Mouse (Mus musculus): ENCODE measurements around the gene Stk31. TPM values are rescaled to one million over a fixed set of nuclear protein-coding genes. Genes with fewer than 3 reads are reported as not detected.
A peak's percentile ranks its signal among the peaks of the same experiment; 100 is the strongest.

Stk31 gene
- not detected in 2 replicates for polyA plus RNA-seq (2015; fragmentation: Nextera tagmentation; extraction: Ambion mirVana)

DNA sequence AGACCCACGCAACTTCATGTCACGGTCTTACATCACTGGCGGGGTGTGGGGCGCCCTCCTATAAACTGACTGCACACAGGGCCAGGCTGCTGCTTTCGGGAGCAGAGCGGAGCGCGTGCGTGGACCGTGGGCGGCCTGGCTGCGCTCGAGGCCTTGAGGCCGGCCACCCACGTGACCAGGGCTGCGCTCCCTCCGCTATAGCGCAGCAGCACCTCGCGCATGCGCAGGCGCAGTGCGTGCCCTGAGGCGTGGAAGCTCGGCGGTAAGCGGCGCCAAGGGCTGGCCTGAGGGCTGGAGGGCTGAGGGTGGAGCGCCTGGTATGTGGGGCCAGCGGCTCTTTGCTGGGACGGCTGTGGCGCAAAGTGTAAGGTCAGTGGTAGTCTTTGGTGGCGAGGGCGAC, at the start of gene Stk31:
Gene Stk31 (plus strand): TSS at position 289 of the 400 bp plus-strand sequence.
- Histone ChIP-seq H3K27me3 (ENCODE audit: insufficient read depth, low read length) (no peaks in the 10 kb centered on the region), H3K4me2 (ENCODE audit: low read depth, low read length) (no peak within 1 kb of the TSS), H3K36me3 (replicated peaks; ENCODE audit: insufficient read depth, low read length) (no peaks in the 10 kb centered on the region), H3K27ac (ENCODE audit: low read depth) (no peak within 1 kb of the TSS), H3K9ac (replicated peaks) (no peak within 1 kb of the TSS), H3K9me3 (ENCODE audit: low read length) (no peaks in the 10 kb centered on the region), H3K4me1 (ENCODE audit: insufficient read depth) (no peaks in the 10 kb centered on the region), H3K4me3 (ENCODE audit: low read depth, low read length) (no peak within 1 kb of the TSS)
- DNase-seq (no peak), ATAC-seq (no peak)
- 87% methylated on average over 34 of the region's 34 CpGs for WGBS (ENCODE audit: insufficient replicate concordance)
- no peak for TF ChIP-seq CTCF (IDR thresholded peaks at IDR 0.05; ENCODE audit: low read depth)
- no peak for TF ChIP-seq EP300 (IDR thresholded peaks at IDR 0.05; ENCODE audit: low read depth)

DNA sequence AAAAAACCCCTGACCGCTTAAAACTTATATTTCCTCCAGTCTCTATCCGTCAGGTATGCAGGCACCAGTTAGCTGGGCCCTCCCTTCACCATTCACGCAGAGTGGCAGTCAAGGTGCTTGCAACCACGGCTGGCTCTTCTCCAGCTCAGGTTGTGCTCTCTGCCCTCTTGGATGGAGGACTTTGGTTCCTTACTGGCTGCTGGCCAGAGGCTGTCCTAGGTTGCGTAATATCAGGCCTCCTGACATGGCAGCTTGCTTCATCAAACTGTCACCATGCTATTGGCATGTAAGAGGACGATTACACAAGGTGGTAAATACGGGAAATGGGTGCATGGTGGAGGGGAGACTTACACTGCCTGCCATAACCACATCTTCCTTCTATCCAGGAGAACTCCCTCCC, 45.6 kb upstream of the Stk31 start:
- Histone ChIP-seq H3K4me3 (ENCODE audit: low read depth, low read length) (no peak overlapping the region), H3K27ac (ENCODE audit: low read depth) (no peak overlapping the region), H3K36me3 (replicated peaks; ENCODE audit: insufficient read depth, low read length) (no peaks in the 10 kb centered on the region), H3K4me2 (ENCODE audit: low read depth, low read length) (no peak overlapping the region), H3K9me3 (ENCODE audit: low read length) (no peaks in the 10 kb centered on the region), H3K27me3 (ENCODE audit: insufficient read depth, low read length) (no peaks in the 10 kb centered on the region), H3K4me1 (ENCODE audit: insufficient read depth) (no peaks in the 10 kb centered on the region), H3K9ac (replicated peaks) (no peak overlapping the region)
- ATAC-seq (peak; percentile 92), DNase-seq (peak; percentile 84)
- TF ChIP-seq CTCF (IDR thresholded peaks at IDR 0.05; ENCODE audit: low read depth), result no peak
- TF ChIP-seq EP300 (IDR thresholded peaks at IDR 0.05; ENCODE audit: low read depth), result peak; percentile 81; the same call in 1 of the 2 replicates
- 54% methylated on average over 7 of the region's 7 CpGs for WGBS (ENCODE audit: insufficient replicate concordance)

DNA sequence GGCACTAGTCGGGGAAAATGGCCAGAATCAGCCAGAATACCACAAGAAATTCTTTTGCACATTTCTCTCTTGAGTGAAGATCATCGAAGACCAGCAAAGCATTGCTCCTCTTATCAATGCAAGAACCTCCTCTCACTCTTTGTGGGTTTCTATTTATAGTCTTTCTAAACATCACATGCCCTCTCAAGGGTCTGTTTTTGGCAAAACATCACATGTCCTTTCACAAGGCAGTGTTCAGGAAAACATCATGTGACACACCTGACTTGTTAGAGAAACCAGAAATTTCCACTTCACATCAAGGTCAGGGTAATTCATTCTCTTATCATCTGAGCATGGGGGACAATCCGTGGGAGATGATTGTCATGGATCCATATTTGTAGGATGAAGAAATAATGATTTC, 40.8 kb upstream of the Stk31 start:
- Histone ChIP-seq H3K4me1 (ENCODE audit: insufficient read depth) (no peaks in the 10 kb centered on the region), H3K27ac (ENCODE audit: low read depth) (no peak overlapping the region), H3K36me3 (replicated peaks; ENCODE audit: insufficient read depth, low read length) (no peaks in the 10 kb centered on the region), H3K4me3 (ENCODE audit: low read depth, low read length) (no peak overlapping the region), H3K9ac (replicated peaks) (no peak overlapping the region), H3K27me3 (ENCODE audit: insufficient read depth, low read length) (no peaks in the 10 kb centered on the region), H3K4me2 (ENCODE audit: low read depth, low read length) (no peak overlapping the region), H3K9me3 (ENCODE audit: low read length) (no peaks in the 10 kb centered on the region)
- DNase-seq, result no peak
- no peak for ATAC-seq
- 69% methylated on average over 3 of the region's 3 CpGs for WGBS (ENCODE audit: insufficient replicate concordance)
- TF ChIP-seq EP300 (IDR thresholded peaks at IDR 0.05; ENCODE audit: low read depth) (no peak), CTCF (IDR thresholded peaks at IDR 0.05; ENCODE audit: low read depth) (no peak)

DNA sequence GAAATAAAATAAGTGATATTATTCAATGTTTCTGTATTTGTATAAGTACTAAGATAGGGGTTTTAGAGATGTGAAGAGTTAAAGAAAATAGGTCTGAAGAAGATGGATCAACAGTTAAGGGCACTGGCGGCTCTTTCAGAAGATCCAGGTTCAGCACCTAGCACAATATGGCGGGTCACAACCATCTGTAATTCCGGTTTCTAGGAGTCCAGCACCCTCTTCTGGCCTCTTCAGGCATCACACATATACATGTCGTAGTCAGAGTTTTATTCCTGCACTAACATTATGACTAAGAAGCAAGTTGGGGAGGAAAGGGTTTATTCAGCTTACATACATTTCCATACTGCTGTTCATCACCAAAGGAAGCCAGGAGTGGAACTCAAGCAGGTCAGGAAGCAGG, 40.2 kb upstream of the Stk31 start:
- Histone ChIP-seq H3K9ac (replicated peaks) (no peak overlapping the region), H3K27me3 (ENCODE audit: insufficient read depth, low read length) (no peaks in the 10 kb centered on the region), H3K27ac (ENCODE audit: low read depth) (no peak overlapping the region), H3K4me2 (ENCODE audit: low read depth, low read length) (no peak overlapping the region), H3K9me3 (ENCODE audit: low read length) (no peaks in the 10 kb centered on the region), H3K4me1 (ENCODE audit: insufficient read depth) (no peaks in the 10 kb centered on the region), H3K36me3 (replicated peaks; ENCODE audit: insufficient read depth, low read length) (no peaks in the 10 kb centered on the region), H3K4me3 (ENCODE audit: low read depth, low read length) (no peak overlapping the region)
- DNase-seq (no peak), ATAC-seq (no peak)
- TF ChIP-seq EP300 (IDR thresholded peaks at IDR 0.05; ENCODE audit: low read depth) (no peak), CTCF (IDR thresholded peaks at IDR 0.05; ENCODE audit: low read depth) (peak; percentile 53)
- WGBS (ENCODE audit: insufficient replicate concordance), result 74% methylated on average over 4 of the region's 4 CpGs

DNA sequence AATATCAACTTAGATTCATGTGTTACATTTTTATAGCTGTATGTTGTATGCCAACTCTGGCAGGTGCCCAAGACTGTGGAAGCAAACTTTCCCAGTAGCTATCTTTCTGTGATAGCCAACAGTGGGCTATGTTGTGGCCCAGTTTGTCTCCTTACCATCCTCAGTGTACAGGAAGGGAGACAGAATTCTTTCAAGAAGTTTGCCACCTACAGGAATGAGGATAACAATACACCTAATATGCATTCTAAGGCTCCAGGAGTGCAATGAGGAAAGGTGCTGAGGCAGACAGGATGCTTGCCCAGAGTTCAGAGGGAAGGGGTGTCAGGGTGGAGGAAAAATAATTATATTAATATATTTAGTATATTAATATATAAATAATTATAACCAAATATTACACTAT, 35.0 kb upstream of the Stk31 start:
- DNase-seq (no peak), ATAC-seq (no peak)
- H3K27ac ChIP-seq (ENCODE audit: low read depth), result no peak overlapping the region
- H3K9ac ChIP-seq (replicated peaks), result no peak overlapping the region
- H3K4me1 ChIP-seq (ENCODE audit: insufficient read depth), result no peaks in the 10 kb centered on the region
- no peak for TF ChIP-seq EP300 (IDR thresholded peaks at IDR 0.05; ENCODE audit: low read depth)
- peak; percentile 33; the same call in 1 of the 2 replicates for TF ChIP-seq CTCF (IDR thresholded peaks at IDR 0.05; ENCODE audit: low read depth)
- H3K36me3 ChIP-seq (replicated peaks; ENCODE audit: insufficient read depth, low read length), result no peaks in the 10 kb centered on the region
- no peaks in the 10 kb centered on the region for H3K9me3 ChIP-seq (ENCODE audit: low read length)
- H3K4me2 ChIP-seq (ENCODE audit: low read depth, low read length), result no peak overlapping the region
- H3K27me3 ChIP-seq (ENCODE audit: insufficient read depth, low read length), result no peaks in the 10 kb centered on the region
- no peak overlapping the region for H3K4me3 ChIP-seq (ENCODE audit: low read depth, low read length)

DNA sequence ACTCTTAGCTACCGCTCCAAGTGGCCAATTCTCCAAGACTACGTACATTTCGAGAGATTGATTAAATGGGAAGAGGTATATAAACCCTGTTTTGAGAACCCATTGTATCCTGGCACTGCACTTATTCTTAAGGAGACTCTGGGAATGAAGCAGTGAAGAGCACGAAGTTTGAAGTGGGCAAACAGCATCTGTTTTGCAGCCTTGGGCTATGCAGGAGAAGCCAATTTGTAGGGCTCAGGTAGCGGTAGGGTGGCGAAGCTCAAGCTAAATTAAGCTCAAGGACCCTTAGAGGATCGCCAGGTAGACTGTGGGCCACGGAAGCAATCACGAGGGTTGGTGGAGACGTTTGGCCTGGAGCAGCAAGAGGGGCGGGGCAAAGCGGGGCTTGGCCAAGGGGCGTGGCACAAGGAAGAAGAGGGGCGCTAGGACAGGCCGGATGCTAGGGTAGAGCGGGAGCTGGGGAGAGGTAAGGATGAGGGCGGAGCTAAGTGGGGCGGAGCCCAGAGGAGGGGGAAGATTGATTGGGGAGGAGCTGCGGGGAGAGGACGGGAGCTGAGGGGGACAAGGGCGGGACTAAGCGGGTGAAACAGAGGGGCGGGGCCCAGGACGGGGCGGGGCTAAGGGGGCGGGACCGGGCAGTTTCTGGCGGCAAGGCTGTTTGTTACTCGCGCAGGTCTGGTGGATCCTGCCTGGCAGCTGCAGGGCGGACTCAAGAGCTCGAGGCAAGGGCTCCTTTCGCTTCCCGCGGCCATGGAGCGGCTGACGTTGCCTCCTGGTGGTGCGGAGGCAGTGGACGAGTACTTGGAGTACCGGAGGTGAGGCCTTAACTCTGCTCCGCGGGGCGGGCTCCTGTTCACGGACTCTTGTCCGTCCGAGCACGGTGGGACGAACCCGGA, 28.0 kb upstream of the Stk31 start, which contains the start of gene Fam221a:
Gene Fam221a (plus strand): TSS at position 581 of the 896 bp plus-strand sequence.
- Histone ChIP-seq H3K9me3 (ENCODE audit: low read length) (no peaks in the 10 kb centered on the region), H3K27me3 (ENCODE audit: insufficient read depth, low read length) (no peaks in the 10 kb centered on the region), H3K4me1 (ENCODE audit: insufficient read depth) (0 out of 2 replicates have a peak, but pooled peaks cover 6% of the 10 kb centered on the region), H3K36me3 (replicated peaks; ENCODE audit: insufficient read depth, low read length) (no peaks in the 10 kb centered on the region), H3K27ac (ENCODE audit: low read depth) (peak within 1 kb of the TSS; percentile 71), H3K4me3 (ENCODE audit: low read depth, low read length) (peak within 1 kb of the TSS; percentile 66), H3K9ac (replicated peaks) (peak within 1 kb of the TSS; percentile 76), H3K4me2 (ENCODE audit: low read depth, low read length) (peak within 1 kb of the TSS; percentile 89)
- 5% methylated on average over 48 of the region's 49 CpGs for WGBS (ENCODE audit: insufficient replicate concordance)
- DNase-seq, result peak; percentile 96
- peak; percentile 97 for ATAC-seq
- TF ChIP-seq EP300 (IDR thresholded peaks at IDR 0.05; ENCODE audit: low read depth) (no peak; the same call in 1 of the 2 replicates), CTCF (IDR thresholded peaks at IDR 0.05; ENCODE audit: low read depth) (peak; percentile 50)

All from liver, postnatal 0 days (tissue).